Mouse (Mus musculus): ENCODE results near the gene Zfp819.

The Zfp819 gene

DNA sequence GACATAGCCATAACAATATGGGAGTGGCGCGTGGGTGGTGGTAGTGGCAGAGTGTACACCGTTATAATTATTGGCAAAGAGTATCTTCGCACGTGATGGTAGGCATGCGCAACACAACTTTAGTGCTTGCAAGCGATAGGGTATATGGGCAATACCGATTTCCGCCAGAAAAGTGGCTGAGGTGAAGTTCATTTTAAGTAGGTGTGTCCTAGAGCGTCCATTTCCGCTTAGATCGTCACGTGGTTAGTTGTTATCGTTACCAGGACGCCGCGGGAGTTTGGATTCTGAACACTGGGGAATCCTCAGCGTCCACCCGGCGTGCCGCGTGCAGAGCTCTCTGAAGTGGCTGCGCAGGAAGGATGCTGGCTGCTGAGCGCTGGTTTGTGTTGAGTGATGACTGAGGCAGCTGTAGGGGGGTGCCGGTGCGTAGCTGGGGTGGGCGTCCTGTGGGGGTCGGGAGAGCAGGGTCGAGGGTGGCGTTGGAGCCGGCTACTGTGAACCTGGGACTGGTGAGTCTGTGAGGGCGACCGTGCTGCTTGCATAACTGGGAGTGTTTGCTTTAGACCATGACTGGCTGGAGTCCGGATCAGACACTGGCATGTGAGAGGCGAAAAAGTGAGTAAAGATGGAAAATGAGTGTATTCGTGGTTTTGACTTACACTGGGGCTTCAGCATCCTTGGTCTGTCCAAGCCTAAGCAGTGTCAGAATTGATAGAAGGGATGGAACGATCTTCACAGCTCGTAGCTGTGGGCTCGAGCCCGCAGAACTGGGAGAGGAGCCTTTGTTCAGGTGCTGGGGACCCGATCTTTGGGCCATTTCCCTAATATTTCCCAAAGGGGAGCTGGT lies at the start of gene Zfp819:
Zfp819 (plus strand) TSS at position 274 of the 847 bp plus-strand sequence.
- peak; percentile 36 for DNase-seq (ENCODE audit: low spot score)

DNA sequence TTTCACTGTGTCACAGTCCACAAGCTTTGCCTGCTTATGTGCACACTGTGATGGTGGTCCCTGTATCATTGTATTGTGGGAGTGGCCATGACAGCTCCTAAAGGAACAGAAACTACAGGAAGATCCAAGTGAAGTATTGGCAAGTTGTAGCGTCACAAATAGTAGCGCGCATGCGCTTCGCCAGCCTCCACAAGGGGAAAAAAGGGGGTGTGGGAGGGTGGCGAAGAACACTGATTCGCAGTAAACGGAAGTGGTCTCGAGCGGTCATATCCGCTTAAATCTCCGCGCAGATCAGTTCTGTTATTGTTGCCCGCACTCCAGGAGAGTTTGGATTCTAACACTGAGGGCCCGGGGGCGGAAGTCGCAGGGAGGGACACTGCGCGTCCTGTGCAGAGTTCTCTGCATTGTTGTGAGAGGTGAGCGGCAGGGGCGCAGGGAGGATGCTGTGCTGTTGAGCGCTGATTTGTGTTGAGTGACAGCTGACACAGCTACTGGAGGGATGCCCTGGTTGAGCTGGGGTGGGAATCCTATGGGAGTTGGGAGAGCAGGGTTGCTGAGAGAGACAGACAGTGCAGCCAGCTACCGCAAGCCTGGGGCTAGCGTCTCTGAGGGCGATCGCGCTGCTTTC lies 44.8 kb upstream of the Zfp819 start, which contains the start of gene Zfp658:
Zfp658 (plus strand) TSS at position 251 of the 628 bp plus-strand sequence.
- peak; percentile 78 for DNase-seq (ENCODE audit: low spot score)

DNA sequence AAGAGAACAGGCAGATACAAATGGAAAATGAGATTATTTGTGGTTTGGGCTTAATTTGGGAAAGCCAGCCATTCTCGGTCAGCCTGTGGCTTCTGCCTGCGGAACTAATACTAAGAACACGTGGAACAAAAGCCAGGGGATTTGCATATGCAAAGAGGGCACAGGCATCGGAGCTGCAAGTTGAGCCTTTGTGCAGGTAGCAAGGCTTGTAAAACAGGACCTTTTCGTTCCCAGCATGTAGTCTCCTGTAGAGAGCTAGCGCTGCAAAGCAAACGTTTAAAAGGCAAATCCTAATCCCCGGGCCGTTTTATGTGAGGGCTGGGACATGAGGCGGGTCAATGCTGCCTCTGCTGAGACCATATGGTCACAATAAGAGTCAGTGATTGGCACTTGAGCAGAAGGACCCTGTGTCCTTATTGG lies 44.3 kb upstream of the Zfp819 start:
- no peak for DNase-seq (ENCODE audit: low spot score)

DNA sequence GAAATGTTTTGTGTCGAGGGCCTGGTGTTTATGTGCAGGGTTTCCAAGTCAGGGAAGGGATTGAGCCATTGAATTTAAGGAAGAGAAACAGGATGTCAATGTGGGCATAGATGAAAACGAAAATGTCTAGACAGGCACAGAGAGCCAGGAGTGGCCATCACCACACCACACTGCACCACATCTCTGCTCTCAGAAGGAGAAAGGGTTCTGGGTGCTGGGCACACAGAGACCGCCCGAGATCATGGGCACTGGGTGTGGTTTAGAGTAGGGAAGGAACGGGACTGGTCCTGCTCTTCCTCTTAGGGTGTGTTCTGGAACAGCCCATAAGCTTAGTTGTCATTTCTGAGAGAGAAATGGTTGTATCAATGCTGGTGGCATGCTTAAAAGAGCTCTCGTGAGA lies 43.7 kb upstream of the Zfp819 start:
- DNase-seq (ENCODE audit: low spot score): no peak

DNA sequence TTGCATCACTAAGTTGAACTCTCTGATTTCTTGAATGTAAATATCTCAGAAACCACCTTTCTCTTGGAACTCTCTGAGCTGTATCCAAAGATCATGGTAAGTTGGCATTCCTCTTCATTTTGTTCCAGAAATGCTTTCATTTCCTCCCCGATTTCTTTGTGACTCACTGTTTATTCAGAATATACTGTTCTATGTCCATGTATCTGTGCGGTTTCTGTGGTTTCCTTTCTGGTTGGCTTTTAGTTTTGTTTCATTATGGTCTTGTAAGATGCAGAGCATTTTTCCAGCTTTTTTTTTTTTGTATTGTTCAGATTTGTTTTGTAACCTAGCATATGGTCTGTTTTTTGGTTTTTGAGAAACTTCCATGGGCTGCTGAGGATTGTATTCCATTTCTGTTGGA lies 35.8 kb upstream of the Zfp819 start:
- DNase-seq (ENCODE audit: low spot score): no peak

DNA sequence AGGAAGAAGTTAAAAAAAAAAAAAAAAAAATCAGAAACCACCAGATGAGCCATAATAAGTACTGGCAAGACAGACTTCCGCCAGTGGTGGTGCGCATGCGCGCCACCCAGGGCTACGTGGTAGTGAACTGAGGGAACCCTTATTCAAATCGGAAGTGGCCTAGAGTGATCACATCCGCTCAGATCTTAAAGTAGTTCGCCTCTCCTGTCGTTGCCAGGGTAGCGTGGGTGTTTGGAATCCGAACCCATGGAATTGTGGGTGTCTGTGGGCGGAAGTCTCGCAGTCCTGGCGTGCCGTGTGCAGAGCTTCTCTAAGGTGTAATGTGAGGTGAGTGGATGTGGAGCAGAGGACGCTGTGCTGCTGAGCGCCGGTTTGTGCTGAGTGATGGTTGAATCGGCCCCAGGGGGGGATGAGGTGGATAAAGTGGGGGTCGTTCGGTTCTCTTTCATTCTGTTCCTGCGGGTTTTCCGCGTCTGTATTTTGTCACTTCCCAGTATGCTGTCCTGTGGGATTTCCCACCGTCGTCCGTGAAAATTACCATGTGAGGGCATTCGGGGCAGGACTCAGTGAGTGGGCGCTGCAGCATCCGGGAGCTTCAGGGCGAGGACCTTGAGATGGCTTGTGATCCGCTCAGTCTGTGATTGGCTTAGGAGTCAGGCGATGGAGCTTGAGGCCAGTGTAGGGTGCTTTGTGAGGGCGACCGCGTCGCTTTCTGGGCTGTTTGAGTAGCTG lies 27.4 kb upstream of the Zfp819 start, which contains the start of gene Zfp719:
Zfp719 (plus strand) TSS at position 171 of the 732 bp plus-strand sequence.
- peak; percentile 92 for DNase-seq (ENCODE audit: low spot score)

DNA sequence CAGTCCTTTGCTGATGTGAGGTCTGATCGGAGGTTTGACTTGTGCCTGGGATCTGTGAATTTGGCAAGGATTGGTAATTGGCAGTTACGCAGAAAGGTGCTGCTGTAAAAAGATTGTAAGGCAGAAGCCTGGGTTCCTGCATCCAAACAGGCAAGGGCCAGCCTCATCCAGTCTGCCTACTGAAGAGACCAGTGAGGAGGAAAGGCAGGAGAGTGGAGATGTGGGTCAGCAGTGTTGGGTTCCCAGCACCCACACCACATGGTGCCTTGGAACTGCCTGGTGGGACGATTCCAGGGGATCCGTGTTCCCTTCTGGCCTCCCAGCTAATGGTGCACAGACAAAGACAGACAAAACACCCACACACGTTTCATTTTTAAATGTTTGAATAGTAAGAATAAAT lies 26.4 kb upstream of the Zfp819 start:
- no peak for DNase-seq (ENCODE audit: low spot score)

DNA sequence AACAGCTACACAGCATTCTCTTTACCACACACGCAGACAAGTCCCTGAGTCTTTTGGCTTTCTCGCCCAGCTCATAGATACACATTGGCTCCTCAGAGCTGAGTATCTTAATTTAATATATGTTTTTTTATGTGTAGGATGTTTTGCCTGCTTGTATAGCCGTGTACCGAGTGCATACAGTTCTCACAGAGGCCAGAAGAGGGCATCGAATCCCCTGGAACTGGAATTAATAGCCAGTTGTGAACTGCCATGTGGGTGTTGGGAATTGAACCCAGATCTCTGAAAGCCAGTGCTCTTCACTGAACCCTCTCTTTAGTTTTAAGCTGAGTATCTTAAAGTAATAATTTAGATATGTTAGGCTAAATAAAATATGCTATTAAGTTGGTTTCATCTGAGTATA lies 22.2 kb upstream of the Zfp819 start:
- no peak for DNase-seq (ENCODE audit: low spot score)

DNA sequence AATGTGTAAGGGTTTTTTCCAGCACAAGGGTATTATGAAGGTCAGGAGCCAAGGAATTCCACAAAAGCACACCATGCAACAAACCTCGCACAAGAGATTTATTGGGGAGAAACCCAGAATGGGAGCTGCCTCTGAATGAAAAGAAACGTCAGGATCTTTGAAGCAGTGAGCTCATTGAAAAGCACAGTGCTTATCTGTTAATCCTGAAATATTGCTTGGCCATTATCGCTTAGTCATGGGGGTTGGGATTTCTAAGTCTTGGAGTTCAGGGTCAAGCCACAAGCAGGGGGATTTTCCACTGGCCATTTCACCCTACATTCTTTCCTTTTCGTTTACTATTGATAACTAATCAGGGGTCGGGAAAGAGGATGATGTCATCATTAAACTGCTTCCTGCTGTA lies 5.1 kb upstream of the Zfp819 start:
- DNase-seq (ENCODE audit: low spot score): no peak

DNA sequence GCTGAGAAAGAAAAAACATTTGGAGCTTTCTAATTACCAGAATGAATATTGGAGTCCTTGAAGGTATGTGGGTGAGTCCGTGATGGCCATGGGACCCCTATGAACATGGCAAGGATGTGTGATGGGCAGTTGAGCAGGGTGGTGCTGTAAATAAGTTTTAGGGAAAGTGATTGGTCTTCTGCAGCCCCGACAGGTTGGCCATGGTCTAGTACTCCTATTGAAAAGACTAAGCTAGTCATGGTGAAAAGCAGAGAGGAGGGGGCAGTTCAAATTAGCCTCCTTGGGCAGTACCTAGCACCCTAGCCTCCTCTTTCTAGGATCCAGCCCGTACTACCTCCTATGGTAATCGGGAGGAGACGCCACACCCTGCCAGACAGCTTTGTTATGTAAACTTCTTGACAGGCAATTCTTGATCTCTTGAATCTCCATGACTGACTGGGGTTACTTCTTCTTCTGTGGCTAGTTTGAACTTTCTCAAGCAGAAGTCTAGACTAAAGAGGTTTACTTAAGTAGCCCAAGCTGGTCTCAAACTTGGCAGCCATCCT lies 846 bp downstream of the Zfp819 start:
- DNase-seq (ENCODE audit: low spot score): no peak

DNA sequence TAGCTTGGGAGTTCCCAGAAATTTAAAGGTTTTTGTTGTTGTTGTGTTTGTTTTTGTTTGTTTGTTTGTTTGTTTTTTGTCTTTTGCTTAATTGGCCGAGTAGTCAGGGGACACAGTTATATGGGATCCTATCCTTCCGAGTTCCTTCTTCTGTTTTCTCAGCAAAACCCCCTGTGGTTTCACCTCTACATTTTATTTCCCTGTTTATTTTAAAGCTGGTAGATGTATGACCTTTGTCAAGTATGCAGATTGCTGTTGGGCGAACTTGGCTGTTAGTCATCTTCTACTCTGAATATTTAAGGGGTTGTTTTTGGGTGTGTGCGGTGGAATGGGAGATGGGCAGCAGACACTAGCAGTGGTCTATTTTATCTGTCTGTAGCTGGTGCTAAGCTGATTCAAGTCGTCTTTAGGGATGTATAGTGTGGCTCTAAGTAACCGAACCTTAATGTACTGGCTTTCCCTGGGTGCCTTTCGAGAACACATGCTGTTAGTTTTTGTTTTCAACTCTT lies 1.4 kb downstream of the Zfp819 start:
- DNase-seq (ENCODE audit: low spot score): no peak

DNA sequence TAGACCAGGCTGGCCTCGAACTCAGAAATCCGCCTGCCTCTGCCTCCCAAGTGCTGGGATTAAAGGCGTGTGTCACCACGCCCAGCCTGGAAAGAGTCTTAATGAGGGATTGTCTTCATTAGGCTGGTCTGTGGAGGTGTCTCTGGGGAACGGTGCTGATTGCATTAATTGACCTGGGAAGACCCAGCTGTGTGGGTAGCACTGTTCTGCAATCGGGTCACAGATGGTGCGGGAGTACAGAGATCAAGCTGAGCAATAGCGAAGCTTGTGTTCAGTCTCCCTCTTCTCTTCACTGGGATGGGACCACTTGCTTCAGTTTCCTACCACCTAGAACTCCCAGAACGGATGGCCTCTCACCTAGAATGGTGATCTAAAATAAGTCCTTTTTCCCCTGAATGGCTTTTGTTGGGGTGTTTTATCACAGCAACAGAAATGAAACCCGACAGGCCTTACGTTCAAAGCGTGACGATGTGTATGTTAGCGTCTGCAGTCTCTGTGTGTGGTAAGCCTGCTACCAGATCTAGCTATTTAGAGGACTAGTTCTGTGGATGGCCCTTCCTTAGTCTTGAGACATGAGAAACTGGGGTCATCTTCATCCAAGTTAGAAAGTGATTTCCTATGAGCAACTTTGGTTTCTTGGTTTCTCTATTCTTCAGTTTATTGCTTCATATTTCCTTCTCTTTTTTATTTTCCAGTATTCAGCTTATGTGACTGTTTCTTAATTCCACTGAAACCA lies 7.0 kb downstream of the Zfp819 start:
- no peak for DNase-seq (ENCODE audit: low spot score)

DNA sequence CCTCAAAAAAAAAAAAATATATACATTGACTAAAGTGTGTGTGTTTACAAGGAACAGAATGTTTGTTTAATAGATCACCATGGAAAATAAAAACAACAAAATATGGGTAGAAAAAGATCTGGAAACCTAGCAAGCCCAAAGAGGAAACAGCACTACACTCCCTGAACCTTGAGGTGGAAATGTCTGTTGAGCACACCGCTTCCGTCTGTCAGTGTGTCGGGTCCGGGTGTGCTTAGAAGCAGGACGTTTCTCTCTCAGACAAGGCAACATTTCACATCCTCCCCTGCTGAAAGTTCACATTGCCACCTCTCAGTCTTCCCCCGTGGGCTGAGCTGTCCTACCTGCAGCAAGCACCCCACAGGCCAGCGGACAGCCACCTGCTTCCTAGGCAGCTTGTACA lies 16.0 kb downstream of the Zfp819 start:
- no peak for DNase-seq (ENCODE audit: low spot score)

DNA sequence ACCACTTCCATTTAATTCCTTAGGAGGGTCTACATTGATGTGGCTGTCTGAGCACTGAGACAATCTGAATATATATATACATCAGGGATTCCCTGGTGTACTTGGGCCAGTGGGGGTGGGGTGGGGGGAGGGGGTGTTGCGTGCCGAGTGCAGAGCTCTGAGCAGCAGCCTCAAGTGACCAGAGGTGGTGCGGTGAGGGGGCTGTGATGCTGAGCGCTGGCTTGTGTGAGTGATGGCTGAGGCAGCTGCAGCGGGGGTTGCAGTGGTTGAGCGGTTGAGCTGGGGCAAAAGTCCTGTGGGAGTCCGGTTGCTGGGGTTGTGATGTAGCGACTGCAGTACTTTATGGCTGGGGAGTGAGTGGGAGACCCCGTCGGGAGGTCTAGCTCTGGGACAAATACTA lies 16.9 kb downstream of the Zfp819 start:
- no peak for DNase-seq (ENCODE audit: low spot score)

DNA sequence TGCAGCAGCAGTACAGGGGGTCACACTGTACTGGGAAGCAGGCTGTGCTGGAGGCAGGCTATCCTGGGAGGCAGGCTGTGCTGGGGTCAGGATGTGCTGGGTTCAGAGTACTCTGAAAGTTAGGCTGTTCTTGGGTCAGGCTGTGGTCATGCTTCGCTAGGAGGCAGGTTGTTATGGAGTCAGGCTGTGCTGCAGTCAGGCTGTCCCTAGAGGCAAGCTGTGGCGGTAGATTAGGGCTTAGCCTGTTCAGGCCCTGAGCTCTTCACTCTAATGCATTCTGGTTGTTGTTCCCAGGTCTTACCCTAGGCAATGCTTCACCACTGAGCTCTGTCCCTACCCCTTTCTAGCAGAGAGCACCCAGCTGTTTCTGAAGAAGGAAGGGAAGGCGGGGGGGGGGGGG lies 18.1 kb downstream of the Zfp819 start:
- DNase-seq (ENCODE audit: low spot score): no peak

DNA sequence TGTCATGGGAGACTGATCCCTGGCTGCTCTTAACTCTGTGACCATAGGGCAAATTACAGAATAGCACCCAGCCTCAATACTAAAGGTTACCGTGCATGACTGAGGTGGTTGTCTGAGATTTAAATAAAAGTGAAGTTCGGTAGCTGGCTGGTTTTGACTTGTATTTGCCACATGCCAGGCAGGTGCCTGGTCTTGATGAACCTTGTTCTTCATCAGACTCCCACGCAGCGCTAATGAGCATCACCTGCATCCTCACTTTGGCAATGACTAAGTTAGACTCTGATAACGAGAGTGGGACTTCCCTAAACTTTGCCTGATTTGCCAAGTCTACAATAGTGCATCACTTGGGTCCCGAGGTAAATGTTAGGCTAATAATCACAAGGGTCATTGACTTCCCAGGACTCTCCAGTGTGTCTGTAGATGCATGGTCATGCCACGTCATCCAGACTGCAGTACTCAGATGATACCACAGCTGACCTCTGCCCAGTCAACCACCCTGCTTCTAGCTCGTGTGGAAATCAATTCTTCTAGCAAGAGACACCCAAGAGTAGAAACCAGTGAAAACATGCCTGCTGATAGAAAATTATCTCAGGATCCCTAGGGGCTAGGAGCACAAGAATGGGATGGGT lies 18.9 kb downstream of the Zfp819 start:
- DNase-seq (ENCODE audit: low spot score): no peak

DNA sequence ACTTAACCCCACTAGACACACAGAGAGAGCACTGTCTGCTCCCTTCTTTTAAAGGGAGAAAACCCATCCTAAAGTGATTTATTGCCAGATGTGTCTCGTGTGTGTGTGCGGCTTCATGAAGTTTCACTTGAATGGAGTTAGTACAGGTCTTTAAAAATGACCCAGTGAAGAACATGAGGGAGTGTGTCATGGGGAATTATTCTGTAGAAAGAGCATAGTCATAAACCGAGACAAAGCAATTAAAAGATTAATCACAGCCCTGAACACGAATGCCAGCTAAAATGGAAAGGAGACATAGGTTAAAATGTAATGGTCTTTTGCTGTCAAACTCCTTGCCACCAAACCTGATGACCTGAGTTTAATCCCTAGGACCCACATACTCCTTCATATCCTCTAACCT lies 27.0 kb downstream of the Zfp819 start:
- no peak for DNase-seq (ENCODE audit: low spot score)

DNA sequence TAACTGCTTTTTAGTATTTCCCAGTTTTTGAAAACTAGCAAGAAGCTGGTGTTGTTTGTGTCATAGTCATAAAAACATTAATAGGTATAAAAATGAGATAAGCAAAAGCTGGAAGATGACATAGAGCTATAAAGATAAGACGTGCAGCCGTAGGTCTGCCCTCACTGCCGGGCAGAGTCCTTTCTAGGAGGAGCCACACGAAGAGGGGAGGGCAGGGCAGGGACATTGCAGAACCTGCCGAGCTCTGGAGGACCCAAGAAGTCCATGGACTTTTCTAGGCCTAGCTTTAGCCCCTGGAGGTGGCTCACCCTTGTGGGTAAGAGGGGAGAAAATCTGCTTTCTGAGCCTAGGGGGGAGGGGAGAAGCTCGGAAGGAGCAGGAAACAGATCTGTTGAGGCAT lies 27.5 kb downstream of the Zfp819 start, which contains the start of gene Ceacam18:
Ceacam18 (plus strand) TSS at position 208 of the 400 bp plus-strand sequence.
- DNase-seq (ENCODE audit: low spot score): no peak

DNA sequence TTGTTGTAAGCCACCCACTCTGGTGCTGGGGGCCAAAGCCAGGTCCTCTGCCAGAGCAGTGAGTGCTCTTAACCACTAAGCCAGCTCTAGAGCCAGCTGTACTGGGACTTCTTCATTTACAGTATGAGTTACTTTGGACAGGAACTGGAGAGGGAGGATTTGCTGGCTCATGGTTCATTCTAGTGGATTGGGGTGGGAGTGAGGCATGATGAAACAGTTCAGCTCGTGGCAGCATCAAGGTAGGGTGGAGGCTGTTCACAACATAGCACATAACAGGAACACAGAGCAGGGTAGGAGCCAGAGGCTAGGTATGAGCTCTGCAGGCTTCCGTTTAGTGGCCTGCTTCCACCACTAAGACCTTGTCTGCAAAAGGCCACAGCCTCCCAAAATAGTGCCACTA lies 29.2 kb downstream of the Zfp819 start:
- no peak for DNase-seq (ENCODE audit: low spot score)

DNA sequence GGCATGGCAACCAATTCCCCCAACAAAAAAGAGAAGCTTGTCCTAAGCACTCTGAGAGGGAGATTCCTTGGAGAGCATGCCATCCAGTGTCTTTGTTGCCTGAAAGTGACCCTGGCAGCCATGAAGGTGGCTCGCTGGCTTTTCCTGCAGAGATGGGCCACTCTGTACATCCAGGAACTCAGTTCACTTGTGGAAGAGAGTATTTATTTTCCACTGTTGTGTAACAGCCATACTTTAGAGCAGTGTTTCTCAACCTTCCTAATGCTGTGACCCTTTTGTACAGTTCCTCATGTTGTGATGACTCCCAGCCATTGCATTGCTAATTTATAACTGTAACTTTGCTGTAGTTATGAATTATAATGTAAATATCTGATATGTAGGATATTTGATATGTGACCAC lies 30.1 kb downstream of the Zfp819 start:
- DNase-seq (ENCODE audit: low spot score): no peak

DNA sequence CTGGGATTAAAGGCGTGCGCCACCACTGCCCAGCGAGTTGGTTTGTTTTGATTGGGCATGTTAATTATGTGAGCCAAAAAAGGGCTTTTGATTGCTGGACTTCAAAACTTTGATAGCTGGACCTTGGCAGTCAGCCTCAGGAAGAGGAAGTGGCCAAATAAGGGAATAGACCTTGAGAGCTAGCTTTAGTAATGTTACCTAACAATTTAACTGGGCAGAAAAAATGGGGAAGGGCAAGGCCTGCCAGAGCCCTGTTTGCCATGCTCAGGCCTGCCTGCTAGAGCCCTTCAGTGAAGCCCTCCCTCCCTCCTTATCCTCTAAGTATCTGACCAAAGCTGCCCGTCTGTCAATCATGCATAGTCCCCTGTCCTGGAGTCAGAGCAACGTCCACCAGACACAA lies 35.6 kb downstream of the Zfp819 start:
- no peak for DNase-seq (ENCODE audit: low spot score)
